Mouse (Mus musculus): ENCODE measurements around the gene Ntan1. TPM values are rescaled to one million over a fixed set of nuclear protein-coding genes. Genes with fewer than 3 reads are reported as not detected.

The Ntan1 gene
- polyA plus RNA-seq, 1 experiment from 2014 or later: 163 TPM

- Histone ChIP-seq H3K9ac (no peak overlapping the region), H3K36me3 (peaks cover 90% of the 10 kb centered on the region), H3K27me3 (no peaks in the 10 kb centered on the region), H3K4me2 (no peak overlapping the region), H3K9me3 (no peaks in the 10 kb centered on the region), H3K4me1 (no peaks in the 10 kb centered on the region), H3K4me3 (no peak overlapping the region), H3K27ac (no peak overlapping the region)
- ATAC-seq (ENCODE audit: borderline replicate concordance, extremely low read depth, low FRiP score, low TSS enrichment): no peak
- 83% methylated on average over 4 of the region's 4 CpGs for WGBS
Measured at GRCm38 (mm10) chr16:13807616-13808015, 11.0 kb upstream of the Ntan1 start.

GRCm38 (mm10) chr16:13808410-13808809 is 10.2 kb upstream of the Ntan1 start:
- WGBS: 89% methylated on average over 7 of the region's 7 CpGs
- no peaks in the 10 kb centered on the region for H3K27me3 ChIP-seq
- no peak for ATAC-seq (ENCODE audit: borderline replicate concordance, extremely low read depth, low FRiP score, low TSS enrichment)

GRCm38 (mm10) chr16:13812152-13812551 is 6.5 kb upstream of the Ntan1 start:
- H3K4me1 ChIP-seq: no peaks in the 10 kb centered on the region
- H3K27me3 ChIP-seq: no peaks in the 10 kb centered on the region

More at GRCm38 (mm10) chr16:13808410-13808809, 10.2 kb upstream of the Ntan1 start:
- no peak overlapping the region for H3K4me2 ChIP-seq
- no peak overlapping the region for H3K27ac ChIP-seq
- H3K9ac ChIP-seq: no peak overlapping the region
- no peak overlapping the region for H3K4me3 ChIP-seq
- no peaks in the 10 kb centered on the region for H3K4me1 ChIP-seq
- peaks cover 93% of the 10 kb centered on the region for H3K36me3 ChIP-seq
- H3K9me3 ChIP-seq: no peaks in the 10 kb centered on the region

GRCm38 (mm10) chr16:13813200-13813599 is 5.4 kb upstream of the Ntan1 start:
- WGBS: 95% methylated on average over 3 of the region's 3 CpGs

More at GRCm38 (mm10) chr16:13812152-13812551, 6.5 kb upstream of the Ntan1 start:
- Histone ChIP-seq H3K36me3 (peaks cover 79% of the 10 kb centered on the region), H3K4me3 (no peak overlapping the region), H3K27ac (no peak overlapping the region), H3K4me2 (no peak overlapping the region), H3K9ac (no peak overlapping the region), H3K9me3 (no peaks in the 10 kb centered on the region)
- WGBS: 87% methylated on average over 6 of the region's 6 CpGs
- no peak for ATAC-seq (ENCODE audit: borderline replicate concordance, extremely low read depth, low FRiP score, low TSS enrichment)

GRCm38 (mm10) chr16:13819394-13819743 is 724 bp downstream of the Ntan1 start:
- WGBS: 0% methylated on average over 36 of the region's 36 CpGs
- H3K9ac ChIP-seq: peak overlapping the region; percentile 88
- H3K4me2 ChIP-seq: peak overlapping the region; percentile 74
- no peaks in the 10 kb centered on the region for H3K27me3 ChIP-seq
- peaks cover 15% of the 10 kb centered on the region; the same call in 1 of the 2 replicates for H3K36me3 ChIP-seq
- ATAC-seq (ENCODE audit: borderline replicate concordance, extremely low read depth, low FRiP score, low TSS enrichment): peak; percentile 55
- H3K9me3 ChIP-seq: no peaks in the 10 kb centered on the region
- peaks cover 8% of the 10 kb centered on the region for H3K4me1 ChIP-seq
- peak overlapping the region; percentile 92 for H3K4me3 ChIP-seq
- peak overlapping the region; percentile 99 for H3K27ac ChIP-seq

More at GRCm38 (mm10) chr16:13813200-13813599, 5.4 kb upstream of the Ntan1 start:
- Histone ChIP-seq H3K27me3 (no peaks in the 10 kb centered on the region), H3K4me2 (no peak overlapping the region), H3K36me3 (peaks cover 70% of the 10 kb centered on the region), H3K4me1 (no peaks in the 10 kb centered on the region), H3K9ac (no peak overlapping the region), H3K4me3 (no peak overlapping the region), H3K9me3 (no peaks in the 10 kb centered on the region), H3K27ac (no peak overlapping the region)
- no peak for ATAC-seq (ENCODE audit: borderline replicate concordance, extremely low read depth, low FRiP score, low TSS enrichment)

GRCm38 (mm10) chr16:13819806-13820500 is 1.3 kb downstream of the Ntan1 start:
- H3K9me3 ChIP-seq: no peaks in the 10 kb centered on the region
- H3K4me2 ChIP-seq: peak overlapping the region; percentile 74
- no peak for ATAC-seq (ENCODE audit: borderline replicate concordance, extremely low read depth, low FRiP score, low TSS enrichment)
- H3K27me3 ChIP-seq: no peaks in the 10 kb centered on the region
- WGBS: 21% methylated on average over 12 of the region's 12 CpGs
- peaks cover 9% of the 10 kb centered on the region; the same call in 1 of the 2 replicates for H3K36me3 ChIP-seq
- peak overlapping the region; percentile 99 for H3K27ac ChIP-seq
- H3K9ac ChIP-seq: peak overlapping the region; percentile 88
- peak overlapping the region; percentile 92 for H3K4me3 ChIP-seq
- peaks cover 8% of the 10 kb centered on the region for H3K4me1 ChIP-seq

- no peak for ATAC-seq (ENCODE audit: borderline replicate concordance, extremely low read depth, low FRiP score, low TSS enrichment)
- no peaks in the 10 kb centered on the region for H3K27me3 ChIP-seq
- H3K4me1 ChIP-seq: peaks cover 8% of the 10 kb centered on the region
- H3K9ac ChIP-seq: no peak overlapping the region
- peak overlapping the region; percentile 74; the same call in 1 of the 2 replicates for H3K4me2 ChIP-seq
- H3K36me3 ChIP-seq: 0 out of 2 replicates have a peak, but pooled peaks cover 2% of the 10 kb centered on the region
- H3K9me3 ChIP-seq: no peaks in the 10 kb centered on the region
- no peak overlapping the region for H3K27ac ChIP-seq
- 0 out of 2 replicates have a peak overlapping the region, but pooled peaks have one; percentile 92 for H3K4me3 ChIP-seq
- 95% methylated on average over 5 of the region's 5 CpGs for WGBS
Measured at GRCm38 (mm10) chr16:13820771-13821170, 2.1 kb downstream of the Ntan1 start.

- no peak overlapping the region for H3K27ac ChIP-seq
- no peaks in the 10 kb centered on the region for H3K27me3 ChIP-seq
- no peaks in the 10 kb centered on the region for H3K9me3 ChIP-seq
- no peak for ATAC-seq (ENCODE audit: borderline replicate concordance, extremely low read depth, low FRiP score, low TSS enrichment)
- no peak overlapping the region for H3K4me2 ChIP-seq
- no peak overlapping the region for H3K4me3 ChIP-seq
- H3K9ac ChIP-seq: no peak overlapping the region
- no peaks in the 10 kb centered on the region for H3K4me1 ChIP-seq
- peaks cover 38% of the 10 kb centered on the region for H3K36me3 ChIP-seq
- 60% methylated on average over 7 of the region's 7 CpGs for WGBS
Measured at GRCm38 (mm10) chr16:13825781-13826490, 7.3 kb downstream of the Ntan1 start.

GRCm38 (mm10) chr16:13826511-13826910 is 7.9 kb downstream of the Ntan1 start:
- Histone ChIP-seq H3K4me2 (no peak overlapping the region), H3K4me1 (no peaks in the 10 kb centered on the region), H3K27me3 (no peaks in the 10 kb centered on the region), H3K27ac (no peak overlapping the region), H3K36me3 (peaks cover 44% of the 10 kb centered on the region), H3K9ac (no peak overlapping the region), H3K4me3 (no peak overlapping the region), H3K9me3 (no peaks in the 10 kb centered on the region)
- WGBS: 79% methylated on average over 4 of the region's 4 CpGs
- ATAC-seq (ENCODE audit: borderline replicate concordance, extremely low read depth, low FRiP score, low TSS enrichment): no peak

- Histone ChIP-seq H3K4me1 (no peaks in the 10 kb centered on the region), H3K27ac (no peak overlapping the region), H3K9me3 (no peaks in the 10 kb centered on the region), H3K9ac (no peak overlapping the region), H3K27me3 (no peaks in the 10 kb centered on the region), H3K4me2 (no peak overlapping the region), H3K4me3 (no peak overlapping the region), H3K36me3 (peaks cover 81% of the 10 kb centered on the region)
- no peak for ATAC-seq (ENCODE audit: borderline replicate concordance, extremely low read depth, low FRiP score, low TSS enrichment)
- WGBS: 86% methylated on average over 10 of the region's 10 CpGs
Measured at GRCm38 (mm10) chr16:13830444-13830843, 11.8 kb downstream of the Ntan1 start.

GRCm38 (mm10) chr16:13831606-13832005 is 13.0 kb downstream of the Ntan1 start:
- ATAC-seq (ENCODE audit: borderline replicate concordance, extremely low read depth, low FRiP score, low TSS enrichment): no peak
- no peaks in the 10 kb centered on the region for H3K4me1 ChIP-seq
- no peak overlapping the region for H3K4me2 ChIP-seq
- no peak overlapping the region for H3K4me3 ChIP-seq
- 86% methylated on average over 5 of the region's 5 CpGs for WGBS
- H3K27me3 ChIP-seq: no peaks in the 10 kb centered on the region
- H3K36me3 ChIP-seq: peaks cover 93% of the 10 kb centered on the region
- H3K9me3 ChIP-seq: no peaks in the 10 kb centered on the region
- H3K27ac ChIP-seq: no peak overlapping the region
- no peak overlapping the region for H3K9ac ChIP-seq

- H3K4me2 ChIP-seq: no peak overlapping the region
- WGBS: 93% methylated on average over 5 of the region's 5 CpGs
- no peak for ATAC-seq (ENCODE audit: borderline replicate concordance, extremely low read depth, low FRiP score, low TSS enrichment)
- H3K4me1 ChIP-seq: no peaks in the 10 kb centered on the region
- peaks cover 95% of the 10 kb centered on the region for H3K36me3 ChIP-seq
- no peak overlapping the region for H3K27ac ChIP-seq
- H3K4me3 ChIP-seq: no peak overlapping the region
- H3K27me3 ChIP-seq: no peaks in the 10 kb centered on the region
- no peaks in the 10 kb centered on the region for H3K9me3 ChIP-seq
- no peak overlapping the region for H3K9ac ChIP-seq
Measured at GRCm38 (mm10) chr16:13834382-13834781, 15.7 kb downstream of the Ntan1 start.

All from lung, embryonic 15.5 days (tissue).